Mouse (Mus musculus) bone marrow macrophage, adult 2 months (primary cell): ENCODE data around the gene Anp32e. TPM values are rescaled to one million over a fixed set of nuclear protein-coding genes. Genes with fewer than 3 reads are reported as not detected.

ENCODE experiments used
- H3K27ac ChIP-seq: 2 replicates; pipeline ENCODE4 v1.5.1; 2012; ENCODE audit warnings: low read depth, low read length; ENCODE audit not compliant: insufficient read depth
- H3K4me1 ChIP-seq: 2 replicates; pipeline ENCODE4 v1.6.1; 2012; ENCODE audit warnings: low read length; ENCODE audit not compliant: control insufficient read depth, insufficient read depth
- H3K4me3 ChIP-seq: 2 replicates; pipeline ENCODE4 v1.5.1; 2012; ENCODE audit warnings: mild to moderate bottlenecking, low read length, moderate library complexity; ENCODE audit not compliant: insufficient read depth
- CTCF ChIP-seq: IDR thresholded peaks from 2 replicates; pipeline ENCODE4 v1.5.1; 2012; ENCODE audit warnings: low read depth, mild to moderate bottlenecking, low read length, moderate library complexity
- POLR2A ChIP-seq: IDR thresholded peaks from 2 replicates; pipeline ENCODE4 v1.6.1; 2012; ENCODE audit warnings: mild to moderate bottlenecking, low read depth, low read length, borderline replicate concordance
- polyA plus RNA-seq: library from polyadenylated mRNA; stranded (reverse); fragments of >200 nt; gene quantifications from 2 replicates; pipeline ENCODE4 v1.2.4, GENCODE M21; 2012; ENCODE audit not compliant: missing spikeins, insufficient read depth, insufficient read length

Anp32e gene
- polyA plus RNA-seq: 134 and 150 TPM in 2 replicates

- H3K4me1 ChIP-seq: peaks cover 9% of the 10 kb centered on the region
- H3K27ac ChIP-seq: peak within 1 kb of the TSS; percentile 74
- TF ChIP-seq POLR2A (no peak), CTCF (no peak; the same call in 1 of the 2 replicates)
- peak within 1 kb of the TSS; percentile 98 for H3K4me3 ChIP-seq
These were observed at the start of gene Anp32e for GRCm38 (mm10) chr3:95928658-95929503. Anp32e (plus strand) TSS chr3:95929246.

GRCm38 (mm10) chr3:95881979-95882815, 46.8 kb upstream of the Anp32e start, which contains the start of gene Ciart:
Ciart (minus strand) TSS chr3:95882251.
- Histone ChIP-seq H3K4me1 (no peaks in the 10 kb centered on the region), H3K4me3 (peak within 1 kb of the TSS; percentile 75), H3K27ac (peak within 1 kb of the TSS; percentile 25)
- TF ChIP-seq CTCF (no peak), POLR2A (no peak)

DNA sequence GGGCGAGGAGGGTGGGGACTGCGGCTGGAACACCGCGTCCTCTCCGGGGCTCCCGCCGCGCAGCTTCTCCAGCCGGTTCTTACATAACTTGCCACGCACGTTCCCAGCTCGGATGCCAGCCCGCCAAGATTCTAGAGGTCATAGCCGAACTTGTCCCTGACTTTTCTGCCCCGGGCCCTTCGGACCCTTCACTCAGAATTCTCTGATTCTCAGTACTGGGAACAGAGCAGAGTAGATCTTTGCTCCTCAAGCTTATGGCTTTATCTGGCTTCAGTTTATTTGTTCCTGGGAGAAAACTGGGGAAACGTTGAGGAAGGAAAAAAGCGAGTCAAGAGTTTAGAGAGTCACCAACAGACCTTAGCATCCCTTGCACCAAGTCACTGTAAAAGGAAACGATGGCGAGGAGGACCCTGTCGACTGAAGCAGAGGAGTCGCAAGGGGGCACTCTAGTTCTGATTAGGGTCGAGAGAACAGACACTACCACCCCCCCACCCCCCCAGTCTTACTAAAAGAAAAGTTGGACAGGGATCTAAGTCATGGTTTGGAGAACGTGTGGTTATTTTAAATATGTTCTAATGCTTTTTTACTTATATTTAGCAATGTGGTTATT, 46.1 kb upstream of the Anp32e start:
- H3K27ac ChIP-seq: peak overlapping the region; percentile 25

DNA sequence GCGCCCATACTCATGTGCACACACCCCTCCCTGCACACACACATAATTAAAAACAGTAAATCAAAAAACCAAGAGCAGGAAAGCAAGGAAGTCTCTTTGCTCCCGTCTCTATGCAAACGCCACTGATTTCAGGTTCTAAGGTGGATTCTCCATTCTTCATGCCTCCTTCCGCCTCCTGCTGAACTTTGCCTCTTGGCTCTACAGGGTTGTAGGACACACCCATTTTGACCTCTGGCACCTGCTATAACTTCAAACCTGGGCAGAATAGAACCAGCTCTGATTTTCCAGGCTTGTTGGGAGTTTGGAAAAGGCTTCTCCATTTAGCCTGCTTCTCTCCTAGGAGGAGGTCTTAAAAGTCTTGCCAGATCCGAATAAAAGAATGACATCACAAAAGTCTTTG, 44.6 kb upstream of the Anp32e start:
- peaks cover 15% of the 10 kb centered on the region for H3K4me1 ChIP-seq
- TF ChIP-seq POLR2A (no peak), CTCF (no peak)
- no peak overlapping the region for H3K4me3 ChIP-seq
- H3K27ac ChIP-seq: no peak overlapping the region

More for the DNA sequence above, 46.1 kb upstream of the Anp32e start:
- Histone ChIP-seq H3K4me3 (peak overlapping the region; percentile 75), H3K4me1 (peaks cover 2% of the 10 kb centered on the region)
- TF ChIP-seq CTCF (peak; percentile 45), POLR2A (no peak)

- no peak overlapping the region for H3K27ac ChIP-seq
- H3K4me3 ChIP-seq: no peak overlapping the region
- H3K4me1 ChIP-seq: peaks cover 29% of the 10 kb centered on the region
- TF ChIP-seq CTCF (no peak), POLR2A (no peak)
These were observed 41.5 kb upstream of the Anp32e start for GRCm38 (mm10) chr3:95887596-95887995.

- TF ChIP-seq CTCF: no peak
- no peak for TF ChIP-seq POLR2A
- peaks cover 31% of the 10 kb centered on the region for H3K4me1 ChIP-seq
- no peak overlapping the region for H3K27ac ChIP-seq
- H3K4me3 ChIP-seq: no peak overlapping the region
These were observed 39.4 kb upstream of the Anp32e start for GRCm38 (mm10) chr3:95889664-95890063.

- TF ChIP-seq POLR2A (no peak), CTCF (no peak)
- peak within 1 kb of the TSS; percentile 58 for H3K4me3 ChIP-seq
- H3K27ac ChIP-seq: peak within 1 kb of the TSS; percentile 83
- H3K4me1 ChIP-seq: peaks cover 31% of the 10 kb centered on the region
These were observed 37.6 kb upstream of the Anp32e start, which contains the start of gene BC028528 for GRCm38 (mm10) chr3:95891211-95892065. BC028528 (minus strand) TSS chr3:95892005.

- Histone ChIP-seq H3K4me1 (peaks cover 31% of the 10 kb centered on the region), H3K27ac (peak overlapping the region; percentile 37), H3K4me3 (peak overlapping the region; percentile 58)
- no peak for TF ChIP-seq POLR2A
- no peak; the same call in 1 of the 2 replicates for TF ChIP-seq CTCF
These were observed 36.7 kb upstream of the Anp32e start for GRCm38 (mm10) chr3:95892066-95893052.
